In the genomic region with DNA sequence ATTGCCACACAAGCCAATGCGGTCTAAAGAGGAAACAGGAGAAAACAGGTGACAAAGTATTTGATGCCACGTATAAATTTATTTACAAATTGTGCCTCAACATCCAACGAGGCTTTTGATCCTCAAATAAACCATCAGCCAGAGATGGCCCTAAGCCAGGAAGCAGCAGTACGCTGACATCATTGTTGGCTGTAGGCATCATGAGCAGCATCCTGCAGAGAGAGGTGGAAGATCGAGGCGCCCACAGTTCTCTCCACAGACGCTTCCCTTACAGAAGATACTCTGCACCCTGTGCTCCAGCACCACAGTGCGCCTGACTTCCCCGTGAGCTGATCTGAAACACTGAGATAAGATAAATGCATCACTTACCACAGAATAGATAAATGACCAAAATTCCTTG, we compare ENCODE assay signal across 16 mouse cellular contexts. TPM values are rescaled to one million over a fixed set of nuclear protein-coding genes. Genes with fewer than 3 reads are reported as not detected.
DNase-seq lines count a peak whose midpoint lies in the region; ATAC-seq and TF ChIP-seq lines count a peak whose summit lies in the region.
"Had no signal": no experiment of that assay in that cellular context is flagged by ENCODE, and none has a peak within 500 bp of the region (broad histone marks: within the 10 kb centered on the region; RNA-seq: fewer than 3 reads in every experiment).

No protein-coding gene starts in this region.

- ATAC-seq in lung, embryonic 14.5 days (ENCODE audit: insufficient read depth), result no peak
- no peak for ATAC-seq in forebrain, embryonic 13.5 days

- TF ChIP-seq CTCF in gastrocnemius, adult 2 months (IDR thresholded peaks at IDR 0.05), result no peak
- no peak for TF ChIP-seq CTCF in lung, embryonic 14.5 days (IDR thresholded peaks at IDR 0.05; ENCODE audit: low read depth)

- H3K9me3 ChIP-seq in lung, embryonic 14.5 days (ENCODE audit: low read depth, low read length), result no peaks in the 10 kb centered on the region
- no peaks in the 10 kb centered on the region for H3K9me3 ChIP-seq in forebrain, embryonic 13.5 days (replicated peaks)
- H3K9me3 ChIP-seq: heart, embryonic 12.5 days; neural tube, embryonic 12.5 days had no signal

- H3K36me3 ChIP-seq in lung, embryonic 14.5 days (ENCODE audit: insufficient read depth), result no peaks in the 10 kb centered on the region
- peaks cover 5% of the 10 kb centered on the region; the same call in 1 of the 2 replicates for H3K36me3 ChIP-seq in forebrain, embryonic 13.5 days (ENCODE audit: poor library complexity, severe bottlenecking)

- H3K9ac ChIP-seq in lung, embryonic 14.5 days, result no peak overlapping the region
- H3K9ac ChIP-seq in forebrain, embryonic 13.5 days, result no peak overlapping the region
- H3K9ac ChIP-seq: heart, embryonic 12.5 days; liver, embryonic 14.5 days; neural tube, embryonic 12.5 days had no signal

- 36% methylated on average over 9 of the region's 9 CpGs for WGBS in lung, embryonic 14.5 days
- 72% methylated on average over 9 of the region's 9 CpGs for WGBS in forebrain, embryonic 13.5 days

- H3K4me3 ChIP-seq in gastrocnemius, adult 2 months, result no peak overlapping the region
- H3K4me3 ChIP-seq in lung, embryonic 14.5 days (ENCODE audit: low read depth, low read length), result no peak overlapping the region
- no peak overlapping the region for H3K4me3 ChIP-seq in forebrain, embryonic 13.5 days
- H3K4me3 ChIP-seq: heart, embryonic 12.5 days; neural tube, embryonic 12.5 days had no signal

- H3K4me1 ChIP-seq in lung, embryonic 14.5 days (ENCODE audit: insufficient read depth), result no peaks in the 10 kb centered on the region
- peaks cover 3% of the 10 kb centered on the region; the same call in 1 of the 2 replicates for H3K4me1 ChIP-seq in forebrain, embryonic 13.5 days
- H3K4me1 ChIP-seq: neural tube, embryonic 12.5 days had no signal

- DNase-seq in gastrocnemius, adult 2 months, result peak; percentile 21
- no peak for DNase-seq in gastrocnemius, postnatal 14 days
- peak; percentile 55 for DNase-seq in lung, embryonic 14.5 days
- no peak for DNase-seq in lung, postnatal 25 days (ENCODE audit: low spot score)
- peak; percentile 51 for DNase-seq in cerebellum, adult 8-10 months
- no peak for DNase-seq in embryo, embryonic 11 days
- DNase-seq: adrenal gland, postnatal 10 days; kidney, adult 2 months; kidney, postnatal 14 days; lung, postnatal 10 days; right cerebral cortex, postnatal 25 days had no signal

- no peak overlapping the region for H3K27ac ChIP-seq in gastrocnemius, adult 2 months
- no peak overlapping the region for H3K27ac ChIP-seq in lung, embryonic 14.5 days (ENCODE audit: low read depth)
- H3K27ac ChIP-seq in forebrain, embryonic 13.5 days, result no peak overlapping the region
- H3K27ac ChIP-seq: liver, embryonic 14.5 days; neural tube, embryonic 12.5 days had no signal

- no peak overlapping the region for H3K4me2 ChIP-seq in lung, embryonic 14.5 days
- no peak overlapping the region for H3K4me2 ChIP-seq in forebrain, embryonic 13.5 days
- H3K4me2 ChIP-seq: heart, embryonic 12.5 days; neural tube, embryonic 12.5 days had no signal

- H3K27me3 ChIP-seq in lung, embryonic 14.5 days (ENCODE audit: insufficient read depth, low read length), result no peaks in the 10 kb centered on the region
- H3K27me3 ChIP-seq in forebrain, embryonic 13.5 days, result no peaks in the 10 kb centered on the region
- H3K27me3 ChIP-seq: CH12.LX; heart, embryonic 12.5 days; neural tube, embryonic 12.5 days had no signal

- intact Hi-C loops in gastrocnemius, adult 2 months (cut with DNase I), result loop anchor here (5.0 kb wide), 1 partner anchor 545 kb away; no protein-coding TSS in a partner anchor
- intact Hi-C loops in gastrocnemius, postnatal 14 days (cut with DNase I; ENCODE audit: low total_unique reads), result no loop called here

RNA-seq across cellular contexts. Expression of a gene that starts 36.1 kb away (rescaled TPM):
- 1 to 10 TPM; 3.1 to 3.3 TPM for total RNA-seq in gastrocnemius, adult 2 months (2021)
- 1 to 10 TPM; 3.7 to 4.7 TPM for total RNA-seq in gastrocnemius, postnatal 14 days (2021)
- polyA plus RNA-seq in lung, embryonic 14.5 days (2014; fragmentation: Nextera tagmentation; extraction: Ambion mirVana), result 2.1 and 2.2 TPM in 2 replicates
- 0.04 and 0.08 TPM in 2 replicates for polyA plus RNA-seq in forebrain, embryonic 13.5 days (2015; fragmentation: Nextera tagmentation; extraction: Ambion mirVana)

RNA-seq across cellular contexts. Expression of a gene that starts 49.8 kb away (rescaled TPM):
- total RNA-seq in gastrocnemius, adult 2 months (2021), result 10 to 100 TPM; 12.2 to 12.9 TPM
- 10 to 100 TPM; 11.8 to 12.3 TPM for total RNA-seq in gastrocnemius, postnatal 14 days (2021)
- 5.4 and 6.6 TPM in 2 replicates for polyA plus RNA-seq in lung, embryonic 14.5 days (2014; fragmentation: Nextera tagmentation; extraction: Ambion mirVana)
- 4.8 and 5.7 TPM in 2 replicates for polyA plus RNA-seq in forebrain, embryonic 13.5 days (2015; fragmentation: Nextera tagmentation; extraction: Ambion mirVana)

Comparison
In these comparisons a context has a peak if more than half of its experiments do, and no peak if none do; other contexts are left out.
1. DNase-seq: peak in gastrocnemius, adult 2 months (single experiment), lung, embryonic 14.5 days (single experiment) and cerebellum, adult 8-10 months (single experiment); none in gastrocnemius, postnatal 14 days (single experiment), lung, postnatal 25 days (single experiment) and embryo, embryonic 11 days (single experiment).